Mouse (Mus musculus) ES-Bruce4 (cell line): ENCODE data around the gene Fars2.

Experiments
- CTCF ChIP-seq: IDR thresholded peaks from one replicate; pipeline ENCODE4 v1.8.1; 2011; ENCODE audit warnings: low read depth, low read length
- EP300 ChIP-seq: IDR thresholded peaks from 2 replicates; pipeline ENCODE4 v1.6.1; 2011; ENCODE audit warnings: low read depth, low read length; ENCODE audit not compliant: insufficient read depth
- POLR2A ChIP-seq: IDR thresholded peaks from one replicate; pipeline ENCODE4 v1.8.1; 2011; ENCODE audit warnings: low read length; ENCODE audit not compliant: insufficient read depth

DNA sequence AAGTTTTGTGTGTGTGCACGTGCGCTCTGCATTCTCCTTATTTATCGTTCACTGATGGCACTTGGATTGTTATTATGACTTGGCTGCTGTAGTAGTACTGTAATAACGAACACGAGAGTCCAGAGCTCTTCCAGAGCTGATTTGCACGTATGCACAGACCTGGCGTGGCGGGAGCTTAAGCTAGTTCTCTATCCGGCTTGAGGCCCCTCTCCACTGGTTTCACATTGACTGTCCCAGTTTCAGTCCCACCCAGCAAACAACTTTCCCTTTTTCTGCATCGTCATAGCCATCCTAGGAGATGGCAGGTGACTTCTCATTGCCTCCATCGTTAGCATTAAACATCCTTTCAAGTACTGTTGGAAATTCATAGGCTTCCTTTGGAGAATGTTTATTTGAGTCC, 252.2 kb downstream of the Fars2 start:
- TF ChIP-seq POLR2A (no peak), CTCF (no peak), EP300 (no peak)
